Comparison of ENCODE assay signal across 33 mouse cellular contexts in genomic region chr6:124575155-124575678, GRCm38 (mm10). TPM values are rescaled to one million over a fixed set of nuclear protein-coding genes. Genes with fewer than 3 reads are reported as not detected.
"Had no signal": no experiment of that assay in that cellular context is flagged by ENCODE, and none has a peak within 500 bp of the region (broad histone marks: within the 10 kb centered on the region; RNA-seq: fewer than 3 reads in every experiment).

No protein-coding gene starts in this region.

RNA-seq across cellular contexts. Expression of gene C1rb, which starts 5.1 kb away (rescaled TPM):
- total RNA-seq: left cerebral cortex, adult 8-10 months; left cerebral cortex, postnatal 10 days; left cerebral cortex, postnatal 4 days; megakaryocyte progenitor cell, adult 5-6 weeks; megakaryocyte, adult 5-6 weeks; megakaryocyte-erythroid progenitor cell, adult 5-6 weeks; midbrain, postnatal 0 days; monocyte, adult 5-6 weeks had no signal
- polyA plus RNA-seq: limb, embryonic 10.5 days; limb, embryonic 11.5 days; limb, embryonic 12.5 days; limb, embryonic 13.5 days; limb, embryonic 15.5 days; liver, embryonic 11.5 days; liver, embryonic 12.5 days; liver, embryonic 13.5 days; liver, embryonic 14.5 days; liver, embryonic 15.5 days; liver, embryonic 16.5 days; lung, adult 2 months; lung, embryonic 14.5 days; lung, embryonic 15.5 days; lung, embryonic 16.5 days; macrophage; midbrain, embryonic 10.5 days; midbrain, embryonic 11.5 days; midbrain, embryonic 12.5 days; midbrain, embryonic 13.5 days; midbrain, embryonic 14.5 days; midbrain, embryonic 15.5 days; midbrain, embryonic 16.5 days; midbrain, postnatal 0 days; neural tube, embryonic 11.5 days; neural tube, embryonic 12.5 days had no signal

RNA-seq across cellular contexts. Expression of gene C1s1, which starts 33.1 kb away (rescaled TPM):
- total RNA-seq: megakaryocyte progenitor cell, adult 5-6 weeks; megakaryocyte-erythroid progenitor cell, adult 5-6 weeks; monocyte, adult 5-6 weeks had no signal
- polyA plus RNA-seq: macrophage had no signal
